Mouse (Mus musculus) CD4-positive, CD25-positive, alpha-beta regulatory T cell, adult 2 months (primary cell): ENCODE results near the gene Snx9.

Source experiments
- DNase-seq: peaks from one replicate; pipeline ENCODE4 v3.0.0-alpha.2; 2012; ENCODE audit warnings: low read depth, low spot score

The Snx9 gene

GRCm38 (mm10) chr17:5963766-5964165 is 122.6 kb downstream of the Snx9 start:
- DNase-seq: no peak

GRCm38 (mm10) chr17:5965084-5965781 is 124.1 kb downstream of the Snx9 start:
- DNase-seq: no peak

- DNase-seq: no peak
Observed at GRCm38 (mm10) chr17:5966706-5967105, 125.6 kb downstream of the Snx9 start.

GRCm38 (mm10) chr17:5968562-5968961 is 127.4 kb downstream of the Snx9 start:
- no peak for DNase-seq

GRCm38 (mm10) chr17:5969246-5969645 is 128.1 kb downstream of the Snx9 start:
- DNase-seq: no peak

- no peak for DNase-seq
Observed at GRCm38 (mm10) chr17:5970298-5970821, 129.2 kb downstream of the Snx9 start.

- peak; percentile 49 for DNase-seq
Observed at GRCm38 (mm10) chr17:5973536-5973935, 132.4 kb downstream of the Snx9 start.

GRCm38 (mm10) chr17:5975099-5975977 is 134.2 kb downstream of the Snx9 start:
- DNase-seq: peak; percentile 78

- peak; percentile 54 for DNase-seq
Observed at GRCm38 (mm10) chr17:5976221-5977055, 135.3 kb downstream of the Snx9 start.

- DNase-seq: peak; percentile 49
Observed at GRCm38 (mm10) chr17:5977056-5977920, 136.2 kb downstream of the Snx9 start.

GRCm38 (mm10) chr17:5977921-5978504 is 136.9 kb downstream of the Snx9 start:
- no peak for DNase-seq

GRCm38 (mm10) chr17:5978505-5979077 is 137.5 kb downstream of the Snx9 start:
- no peak for DNase-seq

GRCm38 (mm10) chr17:5980860-5981259 is 139.7 kb downstream of the Snx9 start:
- peak; percentile 66 for DNase-seq
